Mouse (Mus musculus): Measurements from ENCODE around the gene Nt5dc2. TPM values are rescaled to one million over a fixed set of nuclear protein-coding genes. Genes with fewer than 3 reads are reported as not detected.

Gene Nt5dc2
- total RNA-seq, 2 experiments from 2014 or later, result 87.0 to 91.5 TPM

Other genes with a start within 250 kb of the Nt5dc2 start
- gene Itih4, start 244.6 kb upstream of the Nt5dc2 start, total RNA-seq (2014; fragmentation: Nextera tagmentation), result not detected in 2 replicates
- gene Itih4, start 244.6 kb upstream of the Nt5dc2 start, total RNA-seq (2017), result not detected in 2 replicates
- gene Itih3, start 207.3 kb upstream of the Nt5dc2 start, total RNA-seq (2014; fragmentation: Nextera tagmentation), result not detected in 2 replicates
- gene Itih3, start 207.3 kb upstream of the Nt5dc2 start, total RNA-seq (2017), result not detected in 2 replicates
- not detected in 2 replicates for gene Itih1, start 187.8 kb upstream of the Nt5dc2 start, total RNA-seq (2014; fragmentation: Nextera tagmentation)
- gene Itih1, start 187.8 kb upstream of the Nt5dc2 start, total RNA-seq (2017), result not detected in 2 replicates
- gene Nek4, start 179.7 kb upstream of the Nt5dc2 start, total RNA-seq (2014; fragmentation: Nextera tagmentation), result 7.8 and 8.2 TPM in 2 replicates
- gene Nek4, start 179.7 kb upstream of the Nt5dc2 start, total RNA-seq (2017), result 8.3 and 10.7 TPM in 2 replicates
- gene Glt8d1, start 129.7 kb upstream of the Nt5dc2 start, total RNA-seq (2014; fragmentation: Nextera tagmentation), result 41.3 and 42.4 TPM in 2 replicates
- gene Glt8d1, start 129.7 kb upstream of the Nt5dc2 start, total RNA-seq (2017), result 19.3 and 44.1 TPM in 2 replicates
- 188 and 214 TPM in 2 replicates for gene Spcs1, start 129.4 kb upstream of the Nt5dc2 start, total RNA-seq (2014; fragmentation: Nextera tagmentation)
- gene Spcs1, start 129.4 kb upstream of the Nt5dc2 start, total RNA-seq (2017), result 91.6 and 97.9 TPM in 2 replicates
- gene Pbrm1, start 111.9 kb upstream of the Nt5dc2 start, total RNA-seq (2014; fragmentation: Nextera tagmentation), result 64.6 and 83.6 TPM in 2 replicates
- 75.7 and 82.9 TPM in 2 replicates for gene Pbrm1, start 111.9 kb upstream of the Nt5dc2 start, total RNA-seq (2017)
- gene Gnl3, start 111.9 kb upstream of the Nt5dc2 start, total RNA-seq (2014; fragmentation: Nextera tagmentation), result 442 and 595 TPM in 2 replicates
- 624 and 645 TPM in 2 replicates for gene Gnl3, start 111.9 kb upstream of the Nt5dc2 start, total RNA-seq (2017)
- gene Smim4, start 2.1 kb upstream of the Nt5dc2 start, total RNA-seq (2014; fragmentation: Nextera tagmentation), result 161 and 205 TPM in 2 replicates
- 56.2 and 61.8 TPM in 2 replicates for gene Smim4, start 2.1 kb upstream of the Nt5dc2 start, total RNA-seq (2017)
- 0.20 and 0.37 TPM in 2 replicates for gene Stab1, start 37.6 kb downstream of the Nt5dc2 start, total RNA-seq (2014; fragmentation: Nextera tagmentation)
- not detected in 2 replicates for gene Stab1, start 37.6 kb downstream of the Nt5dc2 start, total RNA-seq (2017)
- gene Tnnc1, start 77.3 kb downstream of the Nt5dc2 start, total RNA-seq (2014; fragmentation: Nextera tagmentation), result 1.8 TPM in 1 of 2 replicates, not detected in the other
- not detected in 2 replicates for gene Tnnc1, start 77.3 kb downstream of the Nt5dc2 start, total RNA-seq (2017)
- gene Nisch, start 85.9 kb downstream of the Nt5dc2 start, total RNA-seq (2014; fragmentation: Nextera tagmentation), result 144 and 164 TPM in 2 replicates
- gene Nisch, start 85.9 kb downstream of the Nt5dc2 start, total RNA-seq (2017), result 67.7 and 77.9 TPM in 2 replicates
- gene Sema3g, start 86.8 kb downstream of the Nt5dc2 start, total RNA-seq (2014; fragmentation: Nextera tagmentation), result not detected in 2 replicates
- gene Sema3g, start 86.8 kb downstream of the Nt5dc2 start, total RNA-seq (2017), result not detected in 2 replicates
- 10.2 and 23.0 TPM in 2 replicates for gene Phf7, start 120.3 kb downstream of the Nt5dc2 start, total RNA-seq (2014; fragmentation: Nextera tagmentation)
- 9.8 and 15.7 TPM in 2 replicates for gene Phf7, start 120.3 kb downstream of the Nt5dc2 start, total RNA-seq (2017)
- gene Bap1, start 120.4 kb downstream of the Nt5dc2 start, total RNA-seq (2014; fragmentation: Nextera tagmentation), result 42.7 and 43.6 TPM in 2 replicates
- gene Bap1, start 120.4 kb downstream of the Nt5dc2 start, total RNA-seq (2017), result 65.4 and 67.9 TPM in 2 replicates
- 0.59 TPM in 1 of 2 replicates, not detected in the other for gene Dnah1, start 192.8 kb downstream of the Nt5dc2 start, total RNA-seq (2014; fragmentation: Nextera tagmentation)
- gene Dnah1, start 192.8 kb downstream of the Nt5dc2 start, total RNA-seq (2017), result 0.04 TPM in 1 of 2 replicates, not detected in the other
- 36.1 and 45.5 TPM in 2 replicates for gene Capn7, start 205.6 kb downstream of the Nt5dc2 start, total RNA-seq (2014; fragmentation: Nextera tagmentation)
- gene Capn7, start 205.6 kb downstream of the Nt5dc2 start, total RNA-seq (2017), result 64.5 and 81.7 TPM in 2 replicates

Data from megakaryocyte-erythroid progenitor cell, adult 5-6 weeks (primary cell).